Mouse (Mus musculus): ENCODE results near the gene Cpt1c.

Gene Cpt1c

DNA sequence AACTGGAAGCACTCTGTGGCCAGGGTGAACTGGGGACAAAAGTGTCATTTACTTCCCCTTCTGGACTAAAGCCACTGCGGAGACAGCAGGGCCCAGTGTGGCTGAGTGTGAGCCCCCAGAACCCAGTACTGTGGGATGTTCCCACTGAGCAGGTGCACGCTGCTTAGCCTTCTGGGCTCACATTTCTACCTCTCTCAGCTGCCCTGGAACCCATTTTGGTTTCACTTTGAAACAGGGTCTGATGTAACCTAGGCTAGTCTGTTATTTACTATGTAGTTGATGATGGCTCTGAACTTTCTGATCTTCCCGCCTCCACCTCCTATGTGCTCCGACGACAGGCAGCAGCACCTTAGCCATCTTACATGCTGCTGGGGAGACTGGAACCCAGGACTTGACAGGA, 11.8 kb downstream of the Cpt1c start:
- DNase-seq (ENCODE audit: low spot score in 2 of 2) = no peak

GRCm38 (mm10) chr7:44962337-44962736, 12.3 kb downstream of the Cpt1c start:
- no peak for DNase-seq (ENCODE audit: low spot score in 2 of 2)

DNA sequence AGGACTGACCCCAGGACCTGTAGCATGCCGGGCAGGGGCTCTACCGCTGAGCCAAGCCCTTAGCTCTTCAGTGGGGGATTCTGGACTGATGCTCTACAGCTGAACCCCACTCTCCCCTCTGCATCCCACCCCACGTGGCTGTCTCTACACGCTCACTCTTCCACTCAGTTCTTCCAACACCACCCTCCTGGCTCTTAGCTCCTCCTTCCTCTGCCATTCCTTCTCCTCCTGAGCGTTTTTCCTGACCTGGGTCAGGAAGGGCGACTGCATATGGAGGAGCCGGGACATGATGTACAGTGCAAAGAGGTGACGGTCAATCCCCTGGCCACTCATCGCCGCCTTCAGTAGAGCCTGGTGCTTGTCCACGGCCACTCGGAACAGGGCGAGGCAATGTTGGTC, 14.1 kb downstream of the Cpt1c start:
- no peak for DNase-seq (ENCODE audit: low spot score in 2 of 2)

GRCm38 (mm10) chr7:44959874-44960511, 14.7 kb downstream of the Cpt1c start:
- DNase-seq (ENCODE audit: low spot score in 2 of 2) = no peak

GRCm38 (mm10) chr7:44959281-44959680, 15.4 kb downstream of the Cpt1c start:
- DNase-seq (ENCODE audit: low spot score in 2 of 2) = no peak

- DNase-seq (ENCODE audit: low spot score in 2 of 2) = no peak
These were observed 16.4 kb downstream of the Cpt1c start for GRCm38 (mm10) chr7:44958208-44958607.

GRCm38 (mm10) chr7:44957183-44957835, 17.3 kb downstream of the Cpt1c start:
- no peak for DNase-seq (ENCODE audit: low spot score in 2 of 2)

GRCm38 (mm10) chr7:44956266-44956665, 18.4 kb downstream of the Cpt1c start:
- DNase-seq (ENCODE audit: low spot score in 2 of 2) = no peak

DNA sequence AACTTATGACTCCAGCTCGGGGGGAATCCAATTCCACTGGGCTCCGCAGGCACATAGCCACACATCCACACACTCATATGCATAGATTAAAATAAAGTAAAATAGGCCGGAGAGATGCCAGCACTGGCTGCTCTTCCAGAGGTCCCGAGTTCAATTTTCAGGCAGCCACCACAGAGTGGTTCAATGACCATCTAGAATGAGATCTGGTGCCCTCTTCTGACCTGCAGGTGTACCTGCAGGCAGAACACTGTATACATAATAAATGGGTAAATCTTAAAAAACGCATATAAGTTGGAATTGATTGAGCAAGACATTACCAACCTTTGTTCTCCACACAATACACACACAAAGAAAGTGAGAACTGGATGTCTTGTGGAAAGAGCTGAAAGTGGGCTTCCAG, 19.0 kb downstream of the Cpt1c start:
- no peak for DNase-seq (ENCODE audit: low spot score in 2 of 2)

GRCm38 (mm10) chr7:44954091-44954885, 20.4 kb downstream of the Cpt1c start:
- no peak for DNase-seq (ENCODE audit: low spot score in 2 of 2)

GRCm38 (mm10) chr7:44953561-44953960, 21.1 kb downstream of the Cpt1c start:
- DNase-seq (ENCODE audit: low spot score in 2 of 2) = no peak

DNA sequence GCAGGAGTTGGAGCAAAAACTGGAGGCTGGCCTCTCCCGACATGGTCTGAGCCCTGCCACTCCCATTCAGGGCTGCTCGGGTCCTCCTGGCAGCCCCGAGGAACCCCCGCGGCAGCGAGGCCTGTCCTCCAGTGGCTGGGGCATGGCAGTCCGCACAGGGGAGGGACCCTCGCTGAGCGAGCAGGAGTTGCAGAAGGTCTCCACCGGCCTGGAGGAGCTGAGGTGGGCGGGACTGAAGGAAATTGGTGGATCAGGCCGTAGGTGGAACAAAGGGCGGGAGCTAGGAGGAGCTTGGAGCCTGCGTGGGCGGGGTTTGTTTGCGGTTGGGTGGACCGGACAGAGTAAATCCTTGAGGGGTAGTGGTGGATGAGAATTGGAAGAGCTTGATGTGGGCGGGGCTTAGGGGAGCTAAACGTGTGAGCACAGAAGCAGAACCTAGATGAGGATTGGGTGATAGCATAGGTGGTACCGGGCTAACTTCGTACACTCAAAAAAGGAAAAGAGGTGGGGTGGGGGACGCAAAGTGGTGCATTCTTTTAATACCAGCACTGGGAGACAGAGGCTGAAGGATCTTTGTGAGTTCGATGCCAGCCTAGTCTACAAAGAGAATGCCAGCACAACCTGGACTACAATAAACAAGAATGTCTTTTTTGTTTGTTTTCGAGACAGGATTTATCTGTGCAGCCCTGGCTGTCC, 21.9 kb downstream of the Cpt1c start:
- DNase-seq (ENCODE audit: low spot score in 2 of 2) = peak; percentile 79 to 80

DNA sequence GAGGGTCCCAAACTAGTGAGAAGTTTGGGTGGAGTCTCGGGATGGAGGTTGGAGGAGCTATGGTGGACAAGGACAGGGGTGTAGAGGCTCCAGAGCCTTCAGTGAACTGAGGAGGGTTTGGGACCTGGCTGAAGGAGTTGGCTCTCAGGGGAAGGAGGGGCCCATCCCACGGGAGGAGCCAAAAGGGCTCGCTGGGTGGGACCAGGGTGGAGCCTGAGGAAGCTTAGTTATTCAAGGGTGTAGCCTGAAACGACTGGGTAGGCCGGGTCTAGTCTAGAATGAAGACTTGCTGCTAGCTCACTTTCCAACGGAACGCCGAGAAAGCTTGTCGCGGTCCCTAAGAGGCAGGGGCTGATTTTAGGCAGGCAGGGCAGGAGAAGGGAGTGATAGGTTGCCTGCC, 22.7 kb downstream of the Cpt1c start:
- no peak for DNase-seq (ENCODE audit: low spot score in 2 of 2)

GRCm38 (mm10) chr7:44949922-44950321, 24.7 kb downstream of the Cpt1c start:
- DNase-seq (ENCODE audit: low spot score in 2 of 2) = no peak

DNA sequence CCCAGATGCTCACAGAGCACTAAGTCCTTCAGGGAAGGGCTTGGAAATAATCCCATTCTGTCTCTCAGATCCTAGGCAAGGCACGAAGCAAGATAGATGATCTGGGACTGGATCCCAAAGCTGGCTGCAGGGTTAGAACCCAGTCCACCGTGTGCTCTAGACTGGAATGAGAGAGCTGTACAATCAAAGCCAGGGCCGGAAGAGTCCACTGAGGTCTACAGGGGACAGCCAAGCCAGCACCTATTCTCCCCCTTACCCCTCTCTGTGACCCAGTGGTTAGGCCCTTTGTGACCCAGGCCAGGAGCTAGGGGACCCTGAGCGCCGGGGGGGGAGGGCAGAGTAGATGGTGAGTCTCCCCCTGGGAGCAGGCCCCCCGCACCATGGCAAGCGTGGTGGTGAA, 31.7 kb downstream of the Cpt1c start, which contains the start of gene Tsks:
Tsks (plus strand) TSS at position 301 of the 400 bp plus-strand sequence.
- DNase-seq (ENCODE audit: low spot score in 2 of 2) = no peak

GRCm38 (mm10) chr7:44938680-44939079, 36.0 kb downstream of the Cpt1c start:
- no peak for DNase-seq (ENCODE audit: low spot score in 2 of 2)

DNA sequence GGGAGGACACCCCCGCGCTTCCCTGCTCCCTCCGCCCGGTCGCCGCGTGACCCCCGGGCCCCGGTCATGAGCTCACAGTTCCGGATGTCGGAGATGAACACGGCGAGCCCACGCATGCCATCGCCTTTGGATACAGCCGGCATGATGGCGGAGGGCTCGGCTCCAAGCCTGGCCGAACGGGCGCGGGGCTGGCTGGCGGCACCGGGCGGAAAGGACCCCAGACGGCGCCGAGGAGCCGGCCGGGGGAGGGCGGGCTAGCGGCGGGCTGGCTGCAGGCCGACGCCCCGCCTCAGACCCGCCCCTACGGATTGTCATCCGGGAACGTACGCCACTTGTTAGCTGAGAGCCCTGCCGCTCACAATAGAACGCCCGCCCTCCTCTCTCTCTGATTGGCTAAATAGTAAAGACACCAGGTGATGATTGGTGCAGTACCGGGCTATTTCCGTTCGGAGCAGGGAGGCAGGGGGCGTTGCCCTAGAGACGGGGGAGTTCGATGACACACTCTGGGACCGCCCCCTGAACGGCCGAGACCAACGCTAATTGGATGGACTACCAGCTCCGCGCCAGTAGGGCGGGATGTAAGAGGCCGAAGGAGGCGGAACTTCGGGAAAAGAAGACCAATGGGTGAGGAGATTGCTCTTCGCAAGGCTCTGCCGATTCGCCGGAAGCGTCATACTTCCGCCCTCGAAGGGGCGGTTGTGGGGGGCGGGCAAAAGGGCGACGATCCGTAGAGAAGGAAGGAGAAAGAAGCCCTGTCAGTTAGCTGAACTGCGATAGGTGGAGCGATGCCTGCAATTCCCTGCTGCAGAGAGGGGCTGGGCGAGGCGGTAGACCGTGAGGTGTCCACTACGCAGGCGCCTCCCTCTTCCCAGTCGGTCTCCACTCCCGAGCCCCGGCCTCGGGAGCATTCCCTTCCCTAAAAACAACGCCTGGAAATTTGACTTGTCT, 45.2 kb downstream of the Cpt1c start, which contains the start of gene Ap2a1:
Ap2a1 (minus strand) TSS at position 293 of the 948 bp plus-strand sequence.
- DNase-seq (ENCODE audit: low spot score in 2 of 2) = peak; percentile 100

GRCm38 (mm10) chr7:44928570-44928969, 46.1 kb downstream of the Cpt1c start:
- no peak for DNase-seq (ENCODE audit: low spot score in 2 of 2)

DNA sequence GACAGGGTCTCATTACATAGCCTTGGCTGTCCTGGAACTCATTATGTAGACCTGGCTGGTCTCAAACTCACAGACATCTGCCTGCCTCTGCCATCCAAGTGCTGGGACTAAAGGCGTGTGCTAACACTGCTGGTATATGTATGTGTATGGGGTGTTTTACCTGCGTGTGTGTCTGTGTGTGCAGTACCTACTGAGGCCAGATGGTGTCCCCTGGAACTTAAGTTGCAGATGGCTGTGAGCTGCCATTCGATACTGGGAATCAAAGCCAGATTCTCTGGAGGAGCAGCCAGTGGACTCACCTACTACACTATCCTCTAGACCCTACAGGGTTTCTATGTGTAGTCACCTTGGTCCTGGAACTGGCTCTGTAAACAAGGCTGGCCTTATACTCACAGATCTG, 49.2 kb downstream of the Cpt1c start:
- no peak for DNase-seq (ENCODE audit: low spot score in 2 of 2)

DNA sequence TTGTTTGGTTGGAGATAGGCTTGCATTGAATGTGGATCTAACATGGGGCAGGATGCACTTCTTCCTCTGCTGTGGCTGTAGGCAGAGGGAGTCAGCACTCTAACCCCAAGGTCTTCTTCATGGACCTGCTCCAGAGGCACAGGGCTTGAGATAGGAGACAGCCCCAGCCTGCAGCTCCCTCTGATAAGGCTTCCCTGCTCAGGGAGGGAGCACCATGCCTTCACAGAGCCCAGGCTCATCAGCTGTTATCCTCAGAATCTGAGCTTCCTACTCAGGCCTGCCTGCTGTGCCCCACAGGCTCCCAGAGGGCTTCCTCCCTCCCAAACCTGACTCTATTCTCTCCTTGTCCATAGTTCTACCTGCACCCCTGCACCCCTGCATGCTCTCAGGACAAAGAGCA, 52.1 kb downstream of the Cpt1c start:
- DNase-seq (ENCODE audit: low spot score in 2 of 2) = no peak

DNA sequence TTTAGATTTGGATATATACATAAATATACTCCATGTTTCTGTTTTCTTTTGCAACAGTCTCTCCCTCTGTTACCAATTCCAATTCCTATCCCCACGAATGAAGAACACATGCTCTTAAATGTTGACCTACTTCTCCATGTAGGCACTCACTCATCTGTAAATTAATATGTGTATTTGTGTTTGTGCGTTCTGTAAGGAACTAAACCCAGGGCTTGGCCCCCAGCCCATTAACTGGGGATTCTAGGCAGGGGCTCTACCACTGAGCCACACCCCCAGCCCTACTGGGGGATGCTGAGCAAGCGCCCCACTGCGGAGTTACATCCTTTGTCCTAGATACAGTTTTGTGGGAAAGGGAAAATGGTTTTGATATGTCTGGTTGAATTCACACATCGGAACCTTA, 55.5 kb downstream of the Cpt1c start:
- DNase-seq (ENCODE audit: low spot score in 2 of 2) = no peak

Data from frontal cortex, postnatal 14 days (tissue).